Mouse (Mus musculus) kidney, postnatal 4 days (tissue): ENCODE measurements around the gene Prelid3b.
A peak's percentile ranks its signal among the peaks of the same experiment; 100 is the strongest.

ENCODE experiments used
- DNase-seq, 2 experiments: peaks; one replicate each; pipeline ENCODE4 v3.0.0; 2021; ENCODE audit warnings: mixed read lengths in 2 of 2

The Prelid3b gene

DNA sequence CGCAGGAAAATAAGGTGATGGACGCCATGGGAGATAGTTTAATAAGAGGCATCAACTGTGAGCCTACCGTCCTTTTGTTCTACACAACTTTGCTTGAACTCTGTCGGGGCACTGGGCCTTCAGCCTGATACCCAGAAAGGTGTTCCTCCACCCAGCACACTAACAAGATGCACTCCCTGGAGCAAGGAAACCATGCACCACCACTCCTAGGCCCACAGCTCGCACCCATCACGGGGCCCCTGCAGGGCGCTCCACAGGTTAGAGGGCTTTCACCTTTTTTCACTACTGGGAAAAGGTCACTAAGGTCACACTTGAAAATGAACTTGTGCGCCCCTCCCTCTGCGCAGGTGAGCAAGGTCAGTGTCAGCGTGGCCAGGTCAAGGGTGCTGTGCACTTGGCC, 9.5 kb downstream of the Prelid3b start:
- DNase-seq: peak in 1 of 2 experiments; percentile 51

DNA sequence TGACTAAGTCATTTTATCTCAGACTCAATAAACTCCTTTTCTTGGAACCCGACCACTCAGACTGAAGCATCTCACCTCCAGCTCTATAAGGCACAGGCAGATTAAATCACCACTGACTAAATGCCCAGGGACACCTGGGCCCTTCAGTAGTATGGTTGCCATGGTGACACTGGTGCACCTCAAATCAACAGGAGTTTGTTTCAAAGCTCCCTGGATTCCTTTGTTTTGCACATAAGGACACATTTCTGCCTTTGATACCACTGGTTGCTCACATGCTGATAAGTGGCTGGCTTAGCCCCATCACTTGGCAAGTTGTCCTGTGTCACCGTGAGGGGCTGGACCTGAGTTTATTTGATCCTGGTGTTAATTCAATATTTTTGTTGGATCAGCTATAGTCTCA, 13.5 kb downstream of the Prelid3b start:
- no peak for DNase-seq

DNA sequence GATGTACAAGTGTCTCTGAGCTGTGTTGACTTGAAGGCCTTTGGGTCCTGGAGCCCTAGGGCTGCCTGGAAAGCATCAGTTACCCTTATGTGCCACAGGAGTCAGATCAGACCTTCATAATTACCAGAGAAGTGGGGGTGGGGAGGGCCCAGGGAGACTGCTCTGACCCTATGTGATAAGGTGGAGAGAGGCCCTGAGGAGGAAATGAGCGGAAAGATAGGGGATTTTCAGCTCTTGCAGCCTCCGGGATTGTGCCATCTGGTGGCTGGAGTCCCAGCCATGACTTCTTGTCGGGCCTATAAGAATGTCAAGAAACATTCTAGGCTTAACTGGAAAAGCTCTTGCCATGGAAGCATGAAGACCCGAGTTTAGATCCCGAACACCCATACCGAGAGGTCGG, 19.2 kb downstream of the Prelid3b start:
- peak; percentile 29 to 43 for DNase-seq

DNA sequence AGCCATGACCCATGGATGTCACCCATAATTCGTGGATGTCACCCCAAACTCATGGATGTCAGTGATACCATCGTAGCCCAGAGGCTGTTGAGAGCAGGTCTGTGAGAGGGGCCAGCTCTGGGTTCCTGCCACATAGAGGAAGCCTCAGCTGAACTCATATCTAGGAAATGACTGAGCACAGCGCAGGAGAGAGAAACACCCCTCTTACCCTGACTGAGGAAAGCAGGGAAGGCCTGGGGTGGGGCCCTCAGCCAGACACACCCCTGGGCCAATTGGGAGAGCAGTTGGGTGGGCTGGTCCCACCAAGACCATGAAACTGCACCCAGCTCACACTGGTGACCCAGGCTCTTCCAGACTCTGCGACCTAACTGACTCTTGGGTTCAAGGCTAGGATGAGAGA, 22.5 kb downstream of the Prelid3b start, which contains the start of gene Tubb1:
Gene Tubb1 (plus strand): TSS at position 343 of the 400 bp plus-strand sequence.
- no peak for DNase-seq

DNA sequence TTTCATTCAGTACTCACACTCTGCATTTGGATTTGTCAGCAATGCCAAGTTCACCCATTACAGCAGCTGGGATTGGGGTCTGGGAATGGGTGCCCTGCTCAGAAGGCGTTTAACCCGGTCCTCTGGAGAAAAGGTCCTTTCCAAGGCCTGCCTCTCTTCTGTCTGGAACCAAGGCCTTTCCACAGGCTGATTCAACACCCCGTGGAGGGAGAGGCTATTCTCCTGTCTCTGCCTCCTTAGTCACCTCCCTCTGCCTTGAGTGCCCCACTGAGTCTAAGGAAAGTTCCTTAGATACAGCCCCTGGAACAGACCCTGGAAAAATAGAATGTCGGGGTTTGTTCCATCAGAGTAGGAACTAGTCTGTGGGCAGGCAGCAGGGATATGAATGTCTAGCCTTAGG, 24.5 kb downstream of the Prelid3b start:
- no peak for DNase-seq

DNA sequence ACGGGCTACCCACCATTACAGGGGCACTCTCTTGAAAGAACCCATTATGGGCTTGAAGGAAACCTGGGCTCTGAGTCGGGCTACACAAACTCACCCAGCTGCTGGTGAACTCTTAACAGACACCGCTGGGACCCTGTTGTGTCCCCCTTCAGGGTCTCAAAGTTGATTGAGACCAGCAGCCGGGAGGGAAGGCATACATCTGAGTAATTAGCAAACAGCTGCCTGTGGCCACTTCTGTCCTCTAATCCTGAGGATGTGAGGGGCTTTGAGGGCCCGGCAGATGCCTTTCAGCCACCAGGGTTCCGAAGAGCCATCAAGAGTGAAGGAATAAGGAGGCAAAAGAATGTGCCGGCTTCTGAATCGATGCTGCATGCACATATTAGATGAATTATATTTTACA, 26.0 kb downstream of the Prelid3b start:
- DNase-seq: no peak

DNA sequence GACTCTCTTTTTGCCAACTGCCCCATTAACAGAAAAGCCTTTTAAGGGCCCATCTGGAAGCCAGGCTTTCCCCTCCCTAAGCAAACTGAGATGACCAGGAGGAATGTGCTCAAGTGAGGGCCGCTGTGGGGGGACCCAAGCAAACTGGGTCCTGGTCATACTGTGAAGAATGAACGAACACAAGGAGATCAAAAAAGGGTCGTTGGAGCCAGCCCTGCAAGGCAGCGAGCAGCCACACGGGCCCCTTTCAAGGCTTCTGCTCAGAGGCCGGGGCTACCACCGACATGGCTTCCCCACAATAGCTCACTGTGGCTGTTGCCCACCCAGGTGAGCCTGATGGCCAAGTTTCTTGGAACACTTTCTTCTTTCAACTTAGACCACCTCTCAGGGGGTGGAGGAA, 26.4 kb downstream of the Prelid3b start:
- no peak for DNase-seq

DNA sequence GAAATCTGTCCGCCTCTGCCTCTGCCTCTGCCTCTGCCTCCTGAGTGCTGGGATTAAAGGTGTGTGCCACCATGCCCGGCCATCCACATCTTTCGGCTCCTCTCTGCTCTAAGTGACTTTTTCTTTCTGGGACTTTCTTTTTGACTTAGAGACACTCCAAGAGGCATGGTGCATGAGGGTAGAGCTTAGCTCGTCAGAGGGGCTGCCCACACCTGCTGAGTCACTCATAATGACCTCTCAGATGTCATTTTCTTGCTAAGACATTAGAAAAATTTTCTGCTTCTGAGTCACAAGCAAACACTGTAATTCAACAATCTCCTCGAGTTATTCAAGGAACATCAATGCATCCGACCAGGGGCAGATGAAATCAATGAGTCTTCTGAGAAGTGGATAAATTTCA, 27.9 kb downstream of the Prelid3b start:
- no peak for DNase-seq

DNA sequence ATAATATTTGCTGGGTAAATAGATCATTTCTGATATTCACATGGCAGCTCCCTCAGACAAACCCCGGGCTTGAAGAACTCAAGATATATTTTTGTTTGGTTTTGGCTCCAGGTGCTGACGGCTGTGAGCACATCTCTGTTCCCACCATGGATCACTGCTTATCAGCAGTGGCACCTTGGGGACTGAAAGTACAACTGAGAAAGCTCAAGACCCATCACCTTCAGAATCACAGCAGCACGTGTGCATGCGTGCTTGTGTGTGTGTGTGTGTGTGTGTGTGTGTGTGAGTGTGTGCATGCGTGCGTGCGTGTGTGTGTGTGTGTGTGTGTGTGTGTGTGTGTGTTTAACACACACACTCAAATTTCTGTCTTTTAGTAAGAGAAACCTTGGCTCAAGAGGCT, 28.5 kb downstream of the Prelid3b start:
- DNase-seq: no peak

DNA sequence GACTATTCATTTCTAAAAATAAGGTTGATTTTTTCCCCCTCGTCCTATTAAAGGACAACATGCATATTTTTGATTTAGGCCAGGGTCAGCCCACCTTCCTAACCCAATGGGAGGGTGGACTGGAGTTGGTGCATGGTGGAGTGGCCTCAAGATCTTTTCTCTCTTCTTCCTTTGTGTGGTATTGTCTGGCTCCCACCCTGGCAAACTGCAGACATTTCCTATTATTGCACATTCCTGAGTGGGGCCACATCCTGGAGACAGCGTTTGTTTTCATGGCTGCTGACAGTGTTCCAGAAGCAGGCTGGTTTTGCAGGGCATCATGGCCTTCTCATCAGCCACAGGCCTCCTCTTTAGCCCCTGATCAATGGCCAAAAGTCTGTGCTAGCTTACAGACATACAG, 29.8 kb downstream of the Prelid3b start:
- no peak for DNase-seq

DNA sequence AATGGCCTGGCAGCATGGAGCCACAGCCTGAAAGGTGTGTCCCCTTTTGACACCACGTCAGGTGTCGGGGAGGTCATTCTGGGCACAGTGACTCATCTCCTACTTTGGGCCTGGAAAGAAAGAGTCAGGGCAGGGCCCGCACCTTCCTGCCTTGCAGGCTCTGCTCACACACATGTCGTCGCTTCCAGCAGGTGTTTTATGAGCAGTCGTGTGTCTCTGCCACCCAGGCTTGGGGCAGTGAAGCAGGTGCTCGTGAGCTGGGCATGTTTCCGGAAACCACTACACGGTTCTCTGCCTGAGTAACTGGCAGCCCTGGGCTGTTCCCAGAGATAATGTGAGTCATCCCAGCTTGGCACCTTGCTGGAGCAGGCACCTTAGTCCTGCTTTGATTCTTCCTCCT, 30.4 kb downstream of the Prelid3b start:
- peak in 1 of 2 experiments; percentile 20 for DNase-seq

DNA sequence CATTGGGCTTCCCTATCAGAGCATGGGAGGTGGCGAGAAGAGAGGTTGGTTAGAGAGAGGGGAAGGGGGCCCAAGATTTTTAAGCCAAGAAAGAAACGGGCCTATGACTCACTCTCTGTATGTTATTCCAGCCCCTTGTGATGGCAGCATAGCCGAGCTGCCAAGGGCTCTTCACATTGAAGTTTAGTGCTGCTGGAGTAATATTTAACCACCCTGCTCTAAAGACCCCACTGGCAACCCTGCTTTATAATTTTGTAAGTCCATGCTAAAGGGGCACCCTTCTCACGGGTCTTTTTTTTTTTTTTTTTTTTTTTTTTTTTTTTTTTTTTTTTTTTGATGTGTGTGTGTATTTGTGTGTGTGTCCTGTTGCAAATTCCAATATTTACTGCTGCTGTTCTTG, 31.0 kb downstream of the Prelid3b start:
- DNase-seq: no peak

DNA sequence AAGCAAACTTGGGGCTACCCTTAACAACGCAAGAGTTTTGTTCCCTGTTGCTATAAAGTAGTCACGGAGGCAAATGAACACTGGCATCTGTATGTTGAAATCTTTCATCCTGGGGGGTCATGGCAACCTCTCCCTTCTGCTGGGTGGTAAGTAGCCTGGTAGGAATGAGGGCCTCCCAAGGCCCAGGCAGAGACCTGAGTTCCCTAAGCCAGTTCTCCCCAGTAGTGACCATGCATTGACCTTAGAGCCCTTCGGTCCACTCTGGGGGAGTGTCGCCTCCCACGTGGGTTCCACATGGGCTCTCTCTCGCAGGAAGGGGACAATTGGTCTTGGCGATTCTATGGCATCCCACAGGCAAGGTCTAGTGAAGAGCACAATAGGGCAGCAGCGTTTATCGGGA, 32.9 kb downstream of the Prelid3b start:
- no peak for DNase-seq

DNA sequence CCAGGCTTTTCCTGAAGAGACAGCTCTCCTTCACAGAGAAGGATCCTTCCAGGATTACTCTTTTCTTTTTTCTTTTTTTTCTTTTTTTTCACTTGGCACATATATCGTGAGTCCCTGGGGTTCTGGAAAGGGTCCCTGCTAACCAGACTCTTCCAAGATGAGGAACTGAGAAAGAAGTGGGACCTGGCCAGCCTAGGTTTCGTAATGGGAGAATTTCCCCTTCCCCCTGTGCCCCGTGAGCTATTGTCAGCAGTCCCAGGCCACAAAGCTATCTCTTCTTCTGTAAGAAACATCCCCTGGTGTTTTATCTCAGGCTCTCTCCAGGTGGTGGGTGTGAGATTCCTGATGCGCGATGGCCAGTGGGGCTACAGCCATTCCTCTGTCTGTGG, 33.4 kb downstream of the Prelid3b start:
- DNase-seq: no peak

DNA sequence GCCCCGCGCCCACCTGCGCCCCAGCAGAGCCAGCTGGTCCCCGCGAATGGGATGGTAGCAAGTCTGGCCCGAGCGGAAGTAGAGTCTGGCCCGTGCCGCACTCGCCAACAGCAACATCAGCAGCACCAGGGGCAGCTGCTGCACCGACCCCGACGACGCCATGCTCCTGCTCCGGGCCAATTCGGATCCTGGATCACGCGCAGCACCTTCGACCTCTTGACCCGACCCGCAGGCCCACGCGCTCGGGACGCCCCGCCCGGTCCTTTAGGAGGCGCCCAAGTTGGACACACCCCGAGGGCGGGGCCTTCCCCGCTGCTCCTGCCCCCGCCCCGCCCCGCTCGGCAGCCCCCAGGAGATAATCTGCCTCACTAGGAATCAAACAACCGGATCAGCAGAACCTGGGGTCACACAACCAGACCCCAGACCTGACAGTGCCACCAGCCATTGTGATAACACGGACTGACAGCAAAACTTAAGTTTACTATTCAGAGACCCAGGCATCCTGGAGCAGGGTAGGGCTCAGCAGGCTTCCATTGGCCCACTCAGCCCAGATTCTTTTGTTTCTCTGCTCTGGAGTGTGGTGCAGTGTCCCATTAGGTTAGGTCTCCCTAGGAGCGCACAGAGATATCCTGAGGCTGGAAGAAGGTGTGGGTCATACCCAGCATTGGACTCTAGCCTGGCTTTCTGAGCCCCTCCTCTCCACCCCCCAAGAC, 34.0 kb downstream of the Prelid3b start, which contains the start of gene Ctsz:
Gene Ctsz (minus strand): TSS at position 303 of the 713 bp plus-strand sequence.
- peak; percentile 80 to 85 for DNase-seq

DNA sequence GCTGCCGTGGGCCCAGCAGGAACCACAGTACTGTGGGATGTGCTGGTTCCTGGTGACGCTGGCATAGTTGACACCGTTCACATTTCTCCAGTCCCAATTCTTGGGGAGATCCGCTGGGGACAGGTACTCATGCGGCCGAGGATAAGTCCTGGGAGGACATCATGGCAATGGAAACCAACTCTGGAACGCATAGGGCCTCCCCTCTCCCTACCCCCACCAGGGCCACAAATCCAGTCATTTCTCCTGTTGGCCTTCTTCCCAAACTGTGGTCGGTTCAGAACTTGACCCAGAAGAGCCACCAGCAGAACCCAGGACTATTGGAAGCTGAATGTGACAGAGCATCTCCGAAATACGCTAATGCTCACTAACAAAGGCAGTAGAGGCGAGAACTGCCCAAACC, 34.7 kb downstream of the Prelid3b start:
- no peak for DNase-seq

DNA sequence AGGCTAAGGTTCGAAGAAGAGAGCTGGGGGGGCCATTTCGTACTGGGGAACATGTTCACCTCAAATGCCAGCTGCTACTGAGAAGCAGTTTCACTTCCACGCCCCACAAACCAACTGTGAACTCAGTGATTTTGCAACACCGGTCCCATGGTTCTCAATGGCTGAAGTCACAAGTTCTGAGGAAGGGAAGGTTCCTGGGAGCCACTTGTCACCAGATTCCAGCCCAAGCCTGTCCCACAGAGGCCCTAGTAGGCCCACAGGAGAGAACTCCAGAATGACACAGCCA, 35.2 kb downstream of the Prelid3b start:
- no peak for DNase-seq

DNA sequence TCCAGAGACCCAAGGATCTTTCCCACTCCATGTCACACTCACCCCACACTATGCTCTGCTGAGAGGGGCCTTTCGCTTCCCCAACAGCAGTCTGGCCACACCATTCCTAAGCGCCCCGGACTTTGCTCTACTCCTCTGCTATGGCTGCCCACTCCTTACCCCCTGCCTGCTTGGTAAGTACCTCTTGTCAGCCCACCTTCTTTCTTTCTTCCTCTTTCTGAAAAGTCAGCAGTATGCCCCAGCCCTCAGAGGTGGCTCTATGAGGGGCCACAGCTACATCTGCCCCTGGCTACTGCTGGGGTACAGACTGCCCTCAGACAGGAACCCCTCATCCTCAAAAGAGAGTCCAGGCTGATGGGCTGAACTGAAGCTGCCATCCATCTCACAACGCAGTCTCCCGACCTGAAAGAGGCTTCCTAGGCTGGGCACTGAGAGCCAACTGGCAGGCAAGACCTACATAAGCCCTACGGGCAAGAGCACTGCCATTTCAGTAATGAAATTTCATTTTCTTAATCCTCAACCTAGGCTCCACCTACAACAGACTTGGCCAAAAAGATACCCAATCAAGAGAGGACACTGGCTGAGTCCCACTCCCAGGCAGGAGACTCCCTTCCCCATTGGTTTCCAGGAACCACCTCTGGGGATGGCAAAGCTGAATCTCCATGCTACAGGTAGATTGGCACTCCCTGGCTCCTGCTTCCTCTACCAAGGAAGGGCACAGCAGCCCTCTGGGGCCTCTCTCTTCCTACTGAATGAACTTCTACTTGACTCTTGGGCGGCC, 35.8 kb downstream of the Prelid3b start:
- DNase-seq: no peak

DNA sequence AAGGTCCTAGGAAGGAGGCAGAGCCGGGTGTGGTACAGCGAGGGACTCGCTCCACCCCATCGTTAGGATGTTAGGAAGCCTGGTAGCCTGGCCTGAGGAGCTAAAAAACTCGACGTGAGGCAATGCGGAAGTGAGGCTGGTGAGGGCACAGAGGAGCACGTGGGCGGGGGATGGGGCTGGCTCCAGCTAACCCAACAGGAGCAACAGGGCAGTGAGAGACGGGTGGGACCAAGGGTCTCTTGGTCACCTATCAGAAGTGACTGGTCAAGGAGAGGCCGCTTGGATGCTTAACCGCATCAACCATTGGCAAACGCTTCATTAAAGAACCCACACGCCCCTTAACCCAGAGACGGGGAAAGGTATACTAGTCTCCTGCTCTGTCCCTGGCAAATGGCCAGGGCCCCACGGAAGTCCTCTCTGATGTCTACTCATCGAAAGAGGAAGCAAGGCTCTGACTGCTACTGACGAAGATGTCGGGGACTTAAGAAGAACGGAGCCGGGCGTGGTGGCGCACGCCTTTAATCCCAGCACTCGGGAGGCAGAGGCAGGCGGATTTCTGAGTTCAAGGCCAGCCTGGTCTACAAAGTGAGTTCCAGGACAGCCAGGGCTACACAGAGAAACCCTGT, 36.7 kb downstream of the Prelid3b start:
- no peak for DNase-seq

DNA sequence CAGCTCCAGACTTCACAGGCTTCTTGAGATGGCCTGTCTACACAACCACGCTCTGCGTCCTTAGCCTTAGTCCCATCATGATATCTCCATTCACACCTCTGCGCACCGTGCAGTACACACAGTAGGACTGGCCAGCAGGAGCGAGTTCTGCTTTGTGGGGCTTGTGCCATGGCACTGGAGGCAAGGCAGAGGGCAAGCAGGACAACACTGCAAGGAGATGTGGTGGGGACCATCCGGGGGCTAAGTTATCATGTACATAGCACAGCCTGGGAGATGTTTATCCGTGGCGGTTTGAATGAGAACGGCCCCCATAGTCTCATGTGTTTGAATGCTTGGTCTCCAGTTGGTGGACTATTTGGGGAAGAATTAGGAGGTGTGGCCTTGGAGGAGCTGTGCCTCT, 37.9 kb downstream of the Prelid3b start:
- no peak for DNase-seq

DNA sequence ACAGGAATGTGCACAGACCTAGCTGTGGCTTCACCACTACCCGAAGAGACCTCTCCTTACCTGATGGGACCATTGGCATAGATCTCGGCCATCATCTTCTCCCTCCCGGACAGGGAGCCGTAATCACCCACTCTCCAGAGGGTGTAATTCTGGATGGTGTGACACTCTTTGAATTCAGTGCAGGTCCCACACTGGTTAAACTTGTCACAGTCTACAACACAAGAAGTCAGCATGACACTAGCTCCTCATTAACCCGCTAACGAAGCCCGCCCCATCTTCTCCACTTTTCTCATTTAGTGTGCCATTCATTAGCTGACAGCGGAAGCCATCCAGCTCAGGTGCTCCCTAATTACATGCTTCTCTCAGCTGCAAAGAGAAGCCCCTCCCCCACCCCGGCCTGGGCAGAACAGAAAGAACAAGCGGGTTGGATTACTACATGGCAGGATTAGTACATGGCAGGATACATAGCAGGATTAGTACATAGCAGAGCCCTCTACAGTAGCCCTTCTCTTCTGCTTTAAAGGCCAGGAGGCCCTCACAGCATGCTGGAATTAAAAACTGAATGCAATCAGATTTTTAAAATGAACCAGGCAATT, 43.8 kb downstream of the Prelid3b start:
- DNase-seq: peak; percentile 27 to 61

DNA sequence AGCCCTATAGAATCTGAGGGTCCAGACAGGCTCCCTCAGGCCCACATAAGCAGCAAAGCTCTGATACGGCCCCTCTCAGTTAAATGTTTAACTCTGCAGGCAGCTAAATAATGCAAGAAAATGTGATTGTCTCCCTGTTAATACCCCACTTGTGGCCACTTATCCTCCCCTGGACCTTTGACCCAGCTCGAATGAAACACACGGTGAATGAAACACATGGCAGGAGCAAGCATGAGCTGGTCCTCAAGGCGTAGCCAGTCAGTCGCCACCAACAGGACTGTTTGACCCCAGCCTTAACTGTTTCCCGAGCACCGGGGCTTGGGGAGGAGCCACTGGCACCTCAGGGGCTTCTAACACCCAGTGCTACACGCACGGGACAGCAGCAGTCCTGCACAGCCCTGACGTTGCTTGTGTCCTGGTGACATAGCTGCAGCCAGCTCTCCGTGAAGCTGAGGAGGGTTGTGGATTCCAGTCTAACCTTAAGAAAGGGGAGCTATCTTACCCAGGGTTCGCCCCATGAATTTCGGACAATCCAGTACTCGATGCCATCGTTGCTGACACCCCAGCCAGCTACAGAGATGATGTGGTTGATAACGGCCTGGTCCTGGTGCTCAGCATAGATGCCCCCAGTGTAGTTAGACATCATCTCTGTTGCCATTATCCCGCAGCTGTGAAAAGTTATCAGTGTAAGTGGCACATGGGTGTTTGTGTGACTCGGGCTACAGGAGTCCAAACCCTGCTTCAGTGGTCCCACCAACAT, 44.6 kb downstream of the Prelid3b start:
- peak in 1 of 2 experiments; percentile 58 for DNase-seq

DNA sequence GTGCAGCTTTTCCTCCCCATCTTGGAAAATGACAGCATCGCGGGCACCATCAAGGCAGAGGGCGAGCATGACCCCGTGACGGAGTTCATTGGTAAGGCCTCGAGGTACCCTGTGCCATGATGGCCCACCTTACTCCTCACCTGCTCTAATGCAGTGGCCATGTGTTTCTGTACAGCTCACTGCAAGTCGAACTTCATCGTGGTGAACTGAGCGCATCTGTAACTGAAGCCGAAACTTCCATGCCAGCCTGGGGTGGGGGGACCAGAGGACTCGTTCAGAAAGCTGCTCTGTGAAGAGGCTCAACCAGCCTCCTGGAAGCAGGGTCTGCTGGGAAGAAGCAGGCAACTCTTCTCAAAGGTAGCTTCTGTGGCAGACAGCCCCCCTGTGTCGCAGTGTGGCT, 46.0 kb downstream of the Prelid3b start:
- no peak for DNase-seq
